ENCODE assay signal across 10 mouse cellular contexts in genomic region chr17:34034064-34034463, GRCm38 (mm10). TPM values are rescaled to one million over a fixed set of nuclear protein-coding genes. Genes with fewer than 3 reads are reported as not detected.
DNase-seq lines count a peak whose midpoint lies in the region; ATAC-seq and TF ChIP-seq lines count a peak whose summit lies in the region.
"Had no signal": no experiment of that assay in that cellular context is flagged by ENCODE, and none has a peak within 500 bp of the region (broad histone marks: within the 10 kb centered on the region; RNA-seq: fewer than 3 reads in every experiment).

No protein-coding gene starts in this region.

- peak overlapping the region; percentile 74; the same call in 1 of the 2 replicates for H3K4me3 ChIP-seq in hindbrain, embryonic 10.5 days
- no peak overlapping the region for H3K4me3 ChIP-seq in hindbrain, embryonic 13.5 days
- no peak overlapping the region for H3K4me3 ChIP-seq in CH12.LX (replicated peaks in 1 of 3; ENCODE audit: low read depth in 2 of 3, low read length in 2 of 3, poor library complexity in 1 of 3)
- no peak overlapping the region for H3K4me3 ChIP-seq in thymus, adult 2 months (ENCODE audit: control insufficient read depth, insufficient read depth, low read length)
- H3K4me3 ChIP-seq: embryonic facial prominence, embryonic 13.5 days had no signal

- H3K27me3 ChIP-seq in hindbrain, embryonic 10.5 days (ENCODE audit: insufficient read depth, poor library complexity, severe bottlenecking), result peaks cover 3% of the 10 kb centered on the region; the same call in 1 of the 2 replicates
- peaks cover 8% of the 10 kb centered on the region; the same call in 1 of the 2 replicates for H3K27me3 ChIP-seq in hindbrain, embryonic 13.5 days
- no peaks in the 10 kb centered on the region for H3K27me3 ChIP-seq in CH12.LX (replicated peaks)
- H3K27me3 ChIP-seq in thymus, adult 2 months (ENCODE audit: control insufficient read depth, insufficient read depth, low read length), result no peaks in the 10 kb centered on the region

- H3K4me2 ChIP-seq in hindbrain, embryonic 13.5 days, result no peak overlapping the region
- H3K4me2 ChIP-seq in CH12.LX (ENCODE audit: insufficient read depth, low read depth, poor library complexity, severe bottlenecking), result no peak overlapping the region

- H3K9me3 ChIP-seq in hindbrain, embryonic 10.5 days, result no peaks in the 10 kb centered on the region
- no peaks in the 10 kb centered on the region for H3K9me3 ChIP-seq in hindbrain, embryonic 13.5 days
- H3K9me3 ChIP-seq in CH12.LX (replicated peaks; ENCODE audit: low read length), result no peaks in the 10 kb centered on the region
- H3K9me3 ChIP-seq: embryonic facial prominence, embryonic 13.5 days; lung, embryonic 15.5 days had no signal

- peak; percentile 59 to 78 for TF ChIP-seq CTCF in CH12.LX (conservative IDR thresholded peaks at IDR 0.05 in 1 of 2, IDR thresholded peaks at IDR 0.05 in 1 of 2; ENCODE audit: low read depth in 2 of 2, low read length in 2 of 2)
- TF ChIP-seq CTCF in brain, embryonic 14.5 days (IDR thresholded peaks at IDR 0.05; ENCODE audit: borderline replicate concordance, extremely low read depth, insufficient read depth, insufficient read length), result peak; percentile 73
- peak; percentile 77; the same call in 1 of the 2 replicates for TF ChIP-seq CTCF in thymus, adult 2 months (IDR thresholded peaks at IDR 0.05; ENCODE audit: borderline replicate concordance, control insufficient read depth, extremely low read depth, insufficient read depth, low read length, poor library complexity)

- TF ChIP-seq POLR2A in CH12.LX (IDR thresholded peaks at IDR 0.05; ENCODE audit: low read depth, low read length), result no peak
- no peak for TF ChIP-seq POLR2A in brain, embryonic 14.5 days (IDR thresholded peaks at IDR 0.05; ENCODE audit: borderline replicate concordance, extremely low read depth, insufficient read depth, insufficient read length, poor library complexity, severe bottlenecking)
- TF ChIP-seq POLR2A in thymus, adult 2 months (IDR thresholded peaks at IDR 0.05; ENCODE audit: control insufficient read depth, extremely low read depth, insufficient read depth, low read length, poor library complexity), result no peak

- 78% methylated on average over 10 of the region's 10 CpGs for WGBS in hindbrain, embryonic 10.5 days
- WGBS in hindbrain, embryonic 13.5 days, result 74% methylated on average over 10 of the region's 10 CpGs
- 81% methylated on average over 10 of the region's 10 CpGs for WGBS in thymus, adult 2 months

- peaks cover 68% of the 10 kb centered on the region for H3K36me3 ChIP-seq in hindbrain, embryonic 10.5 days
- H3K36me3 ChIP-seq in hindbrain, embryonic 13.5 days, result peaks cover 55% of the 10 kb centered on the region
- H3K36me3 ChIP-seq in CH12.LX (replicated peaks in 1 of 2; ENCODE audit: control insufficient read depth in 1 of 2, insufficient read depth in 1 of 2, low read length in 1 of 2), result peaks cover 45 to 71% of the 10 kb centered on the region in 2 experiments
- H3K36me3 ChIP-seq in thymus, adult 2 months (ENCODE audit: control insufficient read depth, insufficient read depth, low read length), result peaks cover 19% of the 10 kb centered on the region

- ATAC-seq in hindbrain, embryonic 13.5 days (ENCODE audit: low FRiP score), result no peak

- peak; percentile 73 for DNase-seq in hindbrain, embryonic 10.5 days (ENCODE audit: low spot score)
- DNase-seq in CH12.LX (ENCODE audit: extremely low read depth), result peak; percentile 87
- peak; percentile 49 for DNase-seq in brain, embryonic 14.5 days (ENCODE audit: low read depth)
- DNase-seq in frontal cortex, postnatal 14 days (ENCODE audit: low spot score in 2 of 2), result peak; percentile 52
- peak; percentile 57 for DNase-seq in layer of hippocampus, adult 9-11 months
- peak; percentile 67 for DNase-seq in mesoderm, embryonic 11.5 days (ENCODE audit: low read depth, low spot score)
- DNase-seq in thymus, adult 2 months, result peak; percentile 80

- peak overlapping the region; percentile 2; the same call in 1 of the 2 replicates for H3K27ac ChIP-seq in hindbrain, embryonic 10.5 days
- no peak overlapping the region for H3K27ac ChIP-seq in hindbrain, embryonic 13.5 days
- no peak overlapping the region for H3K27ac ChIP-seq in CH12.LX (ENCODE audit: insufficient read depth, low read depth)
- no peak overlapping the region for H3K27ac ChIP-seq in thymus, adult 2 months (ENCODE audit: control insufficient read depth, insufficient read depth, low read length)
- H3K27ac ChIP-seq: embryonic facial prominence, embryonic 13.5 days; lung, embryonic 15.5 days had no signal

- in situ Hi-C loops in CH12.LX (cut with MboI; ENCODE audit: low pct_ligation_motif_present, low pct_unique_long_range_greater_than_20kb, low sequenced_read_pairs), result no loop called here

- peaks cover 32% of the 10 kb centered on the region for H3K79me2 ChIP-seq in CH12.LX (replicated peaks; ENCODE audit: control insufficient read depth, extremely low read depth, insufficient read depth, poor library complexity, severe bottlenecking)

- peak; percentile 36 for TF ChIP-seq RAD21 in CH12.LX (IDR thresholded peaks at IDR 0.05; ENCODE audit: low read depth, low read length)

- peaks cover 67% of the 10 kb centered on the region for H3K4me1 ChIP-seq in hindbrain, embryonic 10.5 days (replicated peaks)
- peaks cover 52% of the 10 kb centered on the region for H3K4me1 ChIP-seq in hindbrain, embryonic 13.5 days (replicated peaks)
- peaks cover 13 to 33% of the 10 kb centered on the region in 2 experiments for H3K4me1 ChIP-seq in CH12.LX (ENCODE audit: control insufficient read depth in 1 of 2, insufficient read depth in 2 of 2)
- H3K4me1 ChIP-seq in thymus, adult 2 months (replicated peaks; ENCODE audit: control insufficient read depth, insufficient read depth, low read length), result peaks cover 27% of the 10 kb centered on the region

- dilution Hi-C loops in CH12.LX (cut with MboI; ENCODE audit: extremely low pct_ligation_motif_present, extremely low pct_unique_long_range_greater_than_20kb, low sequenced_read_pairs), result no loop called here

- no peak for TF ChIP-seq EP300 in CH12.LX (IDR thresholded peaks at IDR 0.05; ENCODE audit: low read length)

- H3K9ac ChIP-seq in hindbrain, embryonic 13.5 days, result no peak overlapping the region
- no peak overlapping the region for H3K9ac ChIP-seq in CH12.LX (ENCODE audit: insufficient read depth, low read depth)
- H3K9ac ChIP-seq: lung, embryonic 15.5 days had no signal

TF ChIP-seq in CH12.LX, 34 proteins besides CTCF, POLR2A, EP300 and RAD21 (continues in another document):
- TF ChIP-seq IRF4 (IDR thresholded peaks at IDR 0.05; ENCODE audit: low read depth, low read length) (0 out of 2 replicates have a peak, but pooled peaks have one; percentile 10), ZNF384 (IDR thresholded peaks at IDR 0.05; ENCODE audit: low read depth, low read length) (no peak), CHD2 (IDR thresholded peaks at IDR 0.05; ENCODE audit: low read length) (0 out of 2 replicates have a peak, but pooled peaks have one; percentile 19), SMC3 (IDR thresholded peaks at IDR 0.05; ENCODE audit: low read depth, low read length) (peak; percentile 51), TBP (conservative IDR thresholded peaks at IDR 0.05; ENCODE audit: low read depth, low read length) (no peak), MAX (IDR thresholded peaks at IDR 0.05; ENCODE audit: low read length) (peak; percentile 35; the same call in 1 of the 2 replicates), HCFC1 (IDR thresholded peaks at IDR 0.05; ENCODE audit: low read depth, low read length) (peak; percentile 34; the same call in 1 of the 2 replicates)

RNA-seq across cellular contexts. Expression of gene Rxrb, which starts 2.5 kb away (rescaled TPM):
- polyA plus RNA-seq in hindbrain, embryonic 10.5 days (2016; fragmentation: Nextera tagmentation; extraction: Ambion mirVana), result 49.1 and 56.4 TPM in 2 replicates
- 56.8 and 59.2 TPM in 2 replicates for polyA plus RNA-seq in hindbrain, embryonic 13.5 days (2015; fragmentation: Nextera tagmentation; extraction: Ambion mirVana)
- 42.7 and 47.7 TPM in 2 replicates for total RNA-seq in CH12.LX (2012; rRNA removed)
- 27.0 and 27.4 TPM in 2 replicates for total RNA-seq in CH12.LX (2014; rRNA removed)
- 36.9 and 41.4 TPM in 2 replicates for polyA plus RNA-seq in CH12.LX (2012; ENCODE audit: insufficient read length, low read depth)
- 83.9 and 97.4 TPM in 2 replicates for polyA plus RNA-seq in brain, embryonic 14.5 days (2012; rRNA removed)
- polyA plus RNA-seq in thymus, adult 2 months (2012; rRNA removed), result 143 and 164 TPM in 2 replicates

RNA-seq across cellular contexts. Expression of gene Slc39a7, which starts 2.6 kb away (rescaled TPM):
- polyA plus RNA-seq in hindbrain, embryonic 10.5 days (2016; fragmentation: Nextera tagmentation; extraction: Ambion mirVana), result 188 and 197 TPM in 2 replicates
- 164 and 172 TPM in 2 replicates for polyA plus RNA-seq in hindbrain, embryonic 13.5 days (2015; fragmentation: Nextera tagmentation; extraction: Ambion mirVana)
- total RNA-seq in CH12.LX (2012; rRNA removed) (116 and 160 TPM in 2 replicates), CH12.LX (2014; rRNA removed) (96.8 and 97.2 TPM in 2 replicates)
- polyA plus RNA-seq in CH12.LX (2012; ENCODE audit: insufficient read length, low read depth), result 105 and 108 TPM in 2 replicates
- 133 and 138 TPM in 2 replicates for polyA plus RNA-seq in brain, embryonic 14.5 days (2012; rRNA removed)
- polyA plus RNA-seq in thymus, adult 2 months (2012; rRNA removed), result 187 and 195 TPM in 2 replicates

RNA-seq across cellular contexts. Expression of gene Col11a2, which starts 5.2 kb away (rescaled TPM):
- polyA plus RNA-seq in hindbrain, embryonic 10.5 days (2016; fragmentation: Nextera tagmentation; extraction: Ambion mirVana), result 0.99 and 1.7 TPM in 2 replicates
- 3.2 and 3.8 TPM in 2 replicates for polyA plus RNA-seq in hindbrain, embryonic 13.5 days (2015; fragmentation: Nextera tagmentation; extraction: Ambion mirVana)
- 6.0 and 7.6 TPM in 2 replicates for total RNA-seq in CH12.LX (2012; rRNA removed)
- 3.0 and 4.5 TPM in 2 replicates for total RNA-seq in CH12.LX (2014; rRNA removed)
- 5.8 and 7.2 TPM in 2 replicates for polyA plus RNA-seq in CH12.LX (2012; ENCODE audit: insufficient read length, low read depth)
- 11.5 and 11.8 TPM in 2 replicates for polyA plus RNA-seq in brain, embryonic 14.5 days (2012; rRNA removed)
- polyA plus RNA-seq in thymus, adult 2 months (2012; rRNA removed), result 8.5 and 11.8 TPM in 2 replicates

RNA-seq across cellular contexts. Expression of gene H2-Ke6, which starts 6.2 kb away (rescaled TPM):
- polyA plus RNA-seq in hindbrain, embryonic 10.5 days (2016; fragmentation: Nextera tagmentation; extraction: Ambion mirVana), result 65.5 and 73.0 TPM in 2 replicates
- 62.9 and 65.0 TPM in 2 replicates for polyA plus RNA-seq in hindbrain, embryonic 13.5 days (2015; fragmentation: Nextera tagmentation; extraction: Ambion mirVana)
- total RNA-seq in CH12.LX (2012; rRNA removed) (44.8 and 47.1 TPM in 2 replicates), CH12.LX (2014; rRNA removed) (20.4 and 20.8 TPM in 2 replicates)
- polyA plus RNA-seq in CH12.LX (2012; ENCODE audit: insufficient read length, low read depth), result 31.7 and 34.5 TPM in 2 replicates
- polyA plus RNA-seq in brain, embryonic 14.5 days (2012; rRNA removed), result 88.8 and 156 TPM in 2 replicates
- polyA plus RNA-seq in thymus, adult 2 months (2012; rRNA removed), result 127 and 141 TPM in 2 replicates

RNA-seq across cellular contexts. Expression of gene Ring1, which starts 9.6 kb away (rescaled TPM):
- 12.3 and 17.3 TPM in 2 replicates for polyA plus RNA-seq in hindbrain, embryonic 10.5 days (2016; fragmentation: Nextera tagmentation; extraction: Ambion mirVana)
- polyA plus RNA-seq in hindbrain, embryonic 13.5 days (2015; fragmentation: Nextera tagmentation; extraction: Ambion mirVana), result 19.2 and 21.5 TPM in 2 replicates
- total RNA-seq in CH12.LX (2012; rRNA removed) (8.6 and 11.9 TPM in 2 replicates), CH12.LX (2014; rRNA removed) (11.5 and 13.7 TPM in 2 replicates)
- polyA plus RNA-seq in CH12.LX (2012; ENCODE audit: insufficient read length, low read depth), result 18.0 and 23.1 TPM in 2 replicates
- 58.8 and 68.8 TPM in 2 replicates for polyA plus RNA-seq in brain, embryonic 14.5 days (2012; rRNA removed)
- polyA plus RNA-seq in thymus, adult 2 months (2012; rRNA removed), result 38.4 and 40.7 TPM in 2 replicates
